Mouse (Mus musculus): ENCODE results near the gene Tinf2.

Tinf2 gene

DNA sequence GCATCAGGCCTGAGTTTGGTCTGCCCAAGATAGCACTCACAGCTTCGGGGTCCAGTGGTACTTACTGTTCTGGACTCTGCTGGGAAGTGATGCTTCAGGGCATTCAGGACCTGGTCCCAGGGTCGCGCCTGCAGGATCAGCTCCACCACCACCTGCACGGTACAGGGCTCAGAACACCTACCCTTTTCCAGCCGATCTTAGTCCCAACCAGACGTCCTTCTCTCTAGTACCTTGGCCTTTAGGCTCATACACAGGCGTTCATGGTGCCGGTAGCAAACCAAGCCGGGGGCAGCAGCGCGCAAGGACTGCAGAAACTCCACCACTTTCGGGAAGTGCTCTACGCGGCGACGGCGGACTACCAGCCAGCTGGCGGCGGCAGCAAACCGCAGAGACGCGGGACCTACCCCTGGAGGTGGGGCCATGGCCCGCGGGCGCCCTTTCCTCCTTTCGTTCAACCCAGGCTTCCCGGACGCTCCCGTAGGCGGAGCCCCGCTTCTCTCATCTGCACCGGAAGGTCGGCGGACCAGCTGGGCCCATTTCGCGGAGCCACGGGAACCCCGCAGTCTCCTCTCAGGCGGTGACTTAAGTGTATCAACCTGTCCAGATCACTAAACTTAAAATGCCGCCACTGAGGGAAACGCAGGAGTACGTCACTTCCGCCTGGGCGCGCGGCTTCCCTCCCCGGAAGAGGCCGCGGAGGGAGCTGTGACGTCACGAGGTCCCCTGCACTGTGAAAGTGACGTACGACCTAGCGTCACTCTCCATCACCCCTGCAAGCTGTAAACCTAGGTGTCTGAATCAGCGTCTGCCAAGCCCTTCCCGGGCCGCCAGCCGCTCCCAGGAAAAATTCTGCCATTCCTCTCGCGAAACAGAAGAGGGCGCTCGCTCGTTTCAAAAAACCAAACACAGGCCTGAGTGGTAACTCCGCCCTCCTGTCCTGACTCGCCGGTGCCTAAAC is at the start of gene Tinf2:
Gene Tinf2 (minus strand): TSS at position 661 of the 958 bp plus-strand sequence.
- peak; percentile 98 for DNase-seq (ENCODE audit: low read depth, low spot score)

DNA sequence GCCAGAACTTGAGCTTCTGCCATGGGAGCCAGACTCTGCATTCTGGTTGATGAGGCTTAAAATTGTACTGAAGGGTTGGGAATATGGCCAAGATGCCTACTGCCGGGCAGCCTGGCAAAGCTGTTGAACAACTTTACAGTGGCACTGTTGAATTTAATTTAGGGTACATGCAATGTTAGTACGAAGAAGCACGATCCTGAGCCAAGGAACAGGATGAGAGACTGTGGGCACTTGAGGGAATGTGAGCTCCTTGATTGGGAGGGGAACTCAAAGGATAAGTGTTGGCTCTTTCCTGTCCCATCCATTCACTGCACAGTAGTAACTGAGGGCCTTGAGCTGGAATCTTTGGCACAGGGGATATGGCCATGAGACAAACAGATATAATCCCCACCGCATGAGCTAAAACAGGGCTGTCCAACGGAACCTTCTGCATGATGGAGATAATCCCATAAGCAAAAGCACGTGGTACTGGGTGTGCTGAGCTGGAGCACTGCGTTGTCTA is 49.0 kb upstream of the Tinf2 start:
- DNase-seq (ENCODE audit: low read depth, low spot score), result no peak

DNA sequence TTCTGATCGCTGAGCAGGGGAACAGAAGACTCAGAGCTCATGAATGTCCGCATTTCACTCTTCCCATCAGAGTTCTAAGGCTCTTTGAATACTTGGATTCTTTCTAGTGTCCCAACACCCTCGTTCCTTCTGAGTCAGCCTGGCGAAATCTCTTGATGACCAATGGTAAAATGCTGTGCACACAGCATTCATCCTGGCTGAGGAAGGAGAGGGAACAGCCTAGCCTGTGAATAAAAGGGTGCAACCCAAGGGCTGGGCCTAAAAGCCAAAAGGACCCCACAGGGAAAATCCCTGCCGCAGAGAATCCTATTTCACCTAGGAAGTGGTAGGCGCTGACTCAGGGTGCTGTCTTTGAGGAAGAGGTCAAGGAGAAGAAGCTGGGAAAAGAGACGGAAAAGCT is 48.5 kb upstream of the Tinf2 start:
- DNase-seq (ENCODE audit: low read depth, low spot score), result no peak

DNA sequence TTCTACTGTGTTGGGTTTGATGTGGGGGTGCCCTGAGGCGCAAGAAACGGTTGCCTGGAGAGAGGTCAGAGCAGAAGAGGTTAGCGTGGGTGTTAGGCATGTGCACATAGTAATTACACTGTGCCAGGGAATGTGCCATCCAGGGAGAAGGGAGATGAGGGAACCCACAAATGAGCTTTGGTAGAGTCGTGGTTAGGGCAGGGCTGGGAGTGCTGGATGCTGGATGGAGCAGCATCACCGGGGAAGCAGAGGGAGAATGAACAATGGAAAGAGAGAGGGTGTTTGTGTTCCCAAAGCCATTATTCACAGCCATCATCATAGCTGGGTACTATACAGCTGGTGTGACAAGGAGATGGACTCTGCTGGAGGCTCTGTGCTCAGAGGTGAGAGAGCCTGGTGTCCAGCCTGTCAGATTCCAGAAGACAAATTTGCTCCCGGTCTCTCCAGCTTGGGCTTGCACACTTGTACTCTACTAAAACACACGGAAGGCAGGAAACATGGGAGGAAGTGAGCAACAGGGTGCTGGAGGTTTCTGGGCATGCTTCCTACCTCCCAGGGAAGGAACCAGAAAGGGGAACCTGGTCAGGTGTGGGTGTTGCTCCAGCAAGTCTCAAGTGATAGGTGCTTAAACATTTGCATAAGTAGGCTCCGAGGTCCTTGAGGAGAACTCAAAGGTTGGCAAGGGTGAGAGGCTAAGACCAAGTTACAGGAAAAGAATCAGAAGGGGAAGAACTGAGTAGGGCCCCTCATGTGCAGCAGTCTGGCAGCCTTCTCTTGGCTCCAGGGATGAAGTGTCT is 46.5 kb upstream of the Tinf2 start:
- no peak for DNase-seq (ENCODE audit: low read depth, low spot score)

DNA sequence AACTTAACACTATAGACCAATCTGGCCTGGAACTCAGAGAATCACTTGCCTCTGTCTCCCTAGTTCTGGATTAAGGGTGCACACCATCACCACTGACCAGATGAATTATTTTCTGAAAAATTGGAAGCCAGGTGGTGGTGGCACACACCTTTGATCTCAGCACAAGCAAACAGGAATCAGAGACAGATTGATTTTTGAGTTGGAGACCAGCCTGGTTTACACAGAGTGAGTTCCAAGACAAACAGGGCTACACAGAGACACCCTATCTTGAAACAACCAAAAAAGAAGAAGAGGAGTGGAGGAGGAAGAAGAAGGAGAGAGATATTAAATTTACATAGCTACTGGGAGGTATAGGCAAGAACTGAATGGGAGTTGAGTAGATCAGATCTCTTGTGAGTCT is 44.6 kb upstream of the Tinf2 start:
- no peak for DNase-seq (ENCODE audit: low read depth, low spot score)

DNA sequence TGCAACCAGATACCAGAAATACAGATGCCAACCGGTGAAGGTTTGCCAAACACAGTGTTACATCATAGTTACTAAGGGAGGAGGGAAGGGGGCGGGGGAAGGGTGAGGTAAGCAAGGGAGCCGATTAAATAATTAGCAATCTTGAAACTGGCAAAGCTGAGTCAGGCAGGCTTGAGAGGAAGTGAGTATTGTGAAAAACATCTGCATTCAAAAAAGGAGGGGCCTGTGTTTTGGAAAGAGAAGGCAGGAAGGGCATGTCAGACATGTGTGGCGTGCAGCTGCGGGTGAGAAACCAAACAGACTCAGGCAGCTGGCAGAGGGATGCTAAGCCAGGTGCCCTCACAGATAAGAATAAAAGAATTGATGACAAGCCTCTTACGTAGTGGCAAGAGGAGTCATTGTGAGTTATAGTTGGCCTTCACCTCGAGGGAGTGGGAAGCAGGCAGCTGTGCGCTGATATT is 42.8 kb upstream of the Tinf2 start:
- DNase-seq (ENCODE audit: low read depth, low spot score), result no peak

DNA sequence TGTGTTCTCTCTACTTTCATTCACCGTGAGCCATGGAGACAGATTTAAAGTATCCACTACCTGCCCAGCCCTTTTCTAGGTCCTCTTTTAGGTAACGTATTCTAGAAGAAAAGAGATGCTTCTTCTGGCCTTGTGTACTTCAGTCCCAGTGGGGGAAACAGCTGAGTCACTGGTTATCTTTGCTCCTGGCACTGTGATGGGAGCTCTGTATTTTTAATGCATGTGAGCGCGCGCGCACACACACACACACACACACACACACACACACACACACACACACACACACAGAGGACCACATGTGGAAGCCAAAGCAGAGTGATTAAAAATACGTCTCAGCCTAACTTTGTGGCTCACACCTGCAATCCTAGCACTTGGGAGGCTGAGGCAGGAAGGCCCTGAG is 41.8 kb upstream of the Tinf2 start:
- DNase-seq (ENCODE audit: low read depth, low spot score), result no peak

DNA sequence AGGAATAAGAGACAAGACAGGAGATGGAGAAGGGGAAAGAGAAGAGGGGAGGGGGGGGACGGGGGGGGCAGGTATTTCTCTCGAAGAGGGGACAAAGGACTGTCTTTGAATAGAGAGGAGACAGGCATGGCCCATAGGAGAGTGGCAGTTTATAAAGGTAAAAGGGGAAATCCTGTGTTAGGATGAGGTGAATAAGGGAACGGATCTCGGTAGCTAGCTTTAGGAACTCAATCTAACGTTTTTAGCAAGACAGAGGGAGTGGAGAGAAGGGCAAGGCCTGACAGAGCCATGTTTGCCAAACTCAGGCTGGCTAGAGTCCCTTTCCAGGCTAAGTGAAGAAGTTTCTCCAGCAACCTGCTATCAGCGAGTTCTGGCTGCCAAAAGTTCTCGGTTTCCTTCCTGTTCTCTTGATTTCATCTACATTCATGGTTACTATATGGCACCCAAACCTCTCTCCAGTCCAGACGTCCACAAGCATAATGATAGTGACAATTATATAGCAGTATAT is 40.9 kb upstream of the Tinf2 start:
- no peak for DNase-seq (ENCODE audit: low read depth, low spot score)

DNA sequence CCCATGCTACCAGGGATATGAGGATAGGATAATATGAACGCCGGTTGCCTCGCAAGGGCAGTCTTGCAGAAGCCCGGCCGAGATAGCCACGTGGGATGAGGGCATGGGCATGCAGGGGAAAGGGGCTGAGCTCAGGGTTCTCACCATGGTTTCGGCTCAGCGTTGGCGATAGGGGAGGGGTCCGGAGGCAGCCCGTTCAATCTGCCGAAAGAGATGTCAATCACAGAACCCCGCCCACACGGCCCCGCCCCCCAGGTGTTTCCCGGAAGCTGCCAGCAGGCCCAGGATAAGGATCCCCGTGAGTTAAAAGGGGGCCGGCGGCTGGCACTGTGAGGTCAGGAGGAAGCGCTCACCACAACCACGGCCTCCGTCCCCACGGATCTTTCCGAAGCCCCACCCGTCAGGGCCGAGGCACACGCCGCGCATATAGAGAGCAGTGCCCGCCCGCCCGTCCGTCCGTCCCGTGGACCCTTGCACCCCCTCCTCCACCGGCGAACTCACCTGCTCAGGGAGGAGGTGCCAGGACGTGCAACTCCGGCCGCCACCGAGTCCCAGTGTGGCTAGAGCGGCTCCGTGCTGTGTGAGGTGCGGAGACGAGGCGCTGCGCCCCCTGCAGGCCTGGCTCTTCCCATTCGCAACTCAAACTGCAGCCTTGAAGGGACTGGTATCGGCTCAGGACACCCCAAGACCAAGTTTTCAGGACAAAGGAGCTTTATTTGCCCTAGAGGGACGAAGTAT is 40.2 kb upstream of the Tinf2 start, which contains the start of gene Rabggta:
Gene Rabggta (minus strand): TSS at position 564 of the 738 bp plus-strand sequence.
- peak; percentile 98 for DNase-seq (ENCODE audit: low read depth, low spot score)

DNA sequence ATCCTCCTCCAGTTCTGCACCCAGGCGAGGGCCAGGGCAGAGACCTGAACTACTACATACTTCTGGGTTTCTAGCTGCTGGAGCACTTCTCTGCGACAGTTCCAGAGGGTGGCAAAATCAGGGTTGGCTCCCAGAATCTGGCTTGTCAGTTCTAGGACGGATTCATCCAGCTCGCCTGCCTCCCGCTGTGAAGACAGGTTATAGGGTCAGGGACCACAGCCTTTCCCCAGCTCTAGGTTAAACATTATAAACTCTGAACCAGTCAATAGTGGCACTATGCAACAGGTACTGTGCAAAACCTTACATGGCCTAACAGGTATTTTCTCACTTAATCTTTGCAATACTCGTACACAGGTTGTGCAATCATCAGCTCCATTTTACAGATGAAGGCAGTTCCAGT is 39.5 kb upstream of the Tinf2 start:
- DNase-seq (ENCODE audit: low read depth, low spot score), result no peak

DNA sequence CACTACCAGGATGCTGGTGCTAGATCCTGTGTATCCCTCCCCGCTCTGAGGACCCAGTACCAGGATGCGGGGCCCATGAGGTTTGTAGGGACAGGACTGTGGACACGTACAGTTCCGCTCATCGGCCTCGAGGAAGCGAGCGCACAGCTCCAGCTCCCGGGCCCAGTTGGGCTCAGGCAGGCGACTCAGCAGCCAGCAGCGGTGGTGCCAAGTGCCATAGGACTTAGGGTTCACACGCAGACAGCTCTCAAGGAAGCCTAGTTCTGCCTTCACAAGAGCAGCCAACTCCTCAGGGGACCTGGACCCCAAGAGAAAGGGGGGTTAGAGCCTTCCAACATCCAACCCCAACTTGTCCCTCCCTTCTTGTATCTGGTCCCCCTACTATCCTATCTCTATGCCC is 39.0 kb upstream of the Tinf2 start:
- DNase-seq (ENCODE audit: low read depth, low spot score), result no peak

DNA sequence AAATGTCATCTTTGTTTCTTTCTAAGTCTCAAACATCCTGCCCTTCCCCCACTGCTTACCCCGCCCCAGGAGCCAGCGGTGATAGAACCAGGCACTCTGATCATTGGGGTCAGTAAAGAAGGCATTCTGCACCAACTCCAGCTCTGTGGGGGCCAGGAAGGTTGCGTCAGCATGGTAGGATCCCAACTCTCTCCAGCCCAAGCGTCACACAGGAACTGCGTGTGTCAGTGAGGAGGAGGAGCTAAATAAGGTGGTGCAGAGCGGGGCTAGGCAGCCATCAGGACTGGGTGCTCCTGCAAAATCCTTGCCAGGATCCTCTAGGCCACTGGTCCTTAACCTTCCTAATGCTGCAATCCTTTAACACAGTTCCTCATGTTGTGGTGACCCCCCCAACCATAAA is 38.1 kb upstream of the Tinf2 start:
- DNase-seq (ENCODE audit: low read depth, low spot score), result peak; percentile 33

DNA sequence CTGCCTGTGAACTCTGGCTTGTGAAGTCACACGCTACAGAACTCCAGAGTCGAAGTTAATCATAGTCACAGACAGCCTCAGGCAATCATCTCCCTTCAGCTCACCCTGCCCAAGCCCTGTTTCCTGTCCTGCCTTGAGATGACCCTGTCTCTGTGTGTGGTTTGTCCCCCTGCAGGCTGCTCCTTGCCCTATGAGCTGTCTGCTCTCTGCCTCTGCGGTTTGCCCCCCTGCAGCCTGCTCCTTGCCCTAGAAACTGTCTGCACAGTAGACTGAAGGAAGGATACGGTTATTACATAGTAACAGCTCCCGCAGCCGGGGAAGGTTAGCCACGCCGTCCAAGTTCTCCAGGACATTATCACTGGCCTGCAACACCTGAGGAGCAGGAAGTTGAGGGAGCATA is 35.3 kb upstream of the Tinf2 start:
- DNase-seq (ENCODE audit: low read depth, low spot score), result no peak

DNA sequence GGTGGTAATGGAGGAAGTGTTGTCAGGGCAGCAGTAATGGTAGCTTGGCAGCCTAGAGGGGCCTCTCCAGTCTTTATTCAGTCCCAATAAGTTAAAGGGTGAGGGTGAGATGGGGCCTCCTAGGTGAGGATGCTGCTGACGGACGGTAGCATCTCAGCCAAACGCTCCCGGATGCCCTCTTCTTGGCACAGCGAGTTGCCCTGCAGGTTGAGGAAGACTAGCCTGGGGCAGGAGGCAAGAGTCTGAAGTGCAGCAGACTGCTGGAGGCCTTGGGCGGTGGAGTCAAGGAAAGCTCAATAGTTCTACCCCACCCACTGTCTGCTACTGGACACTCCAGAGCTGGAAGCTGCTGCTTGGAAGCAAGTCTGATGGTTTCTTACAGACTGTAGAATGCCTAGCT is 34.7 kb upstream of the Tinf2 start:
- DNase-seq (ENCODE audit: low read depth, low spot score), result no peak

DNA sequence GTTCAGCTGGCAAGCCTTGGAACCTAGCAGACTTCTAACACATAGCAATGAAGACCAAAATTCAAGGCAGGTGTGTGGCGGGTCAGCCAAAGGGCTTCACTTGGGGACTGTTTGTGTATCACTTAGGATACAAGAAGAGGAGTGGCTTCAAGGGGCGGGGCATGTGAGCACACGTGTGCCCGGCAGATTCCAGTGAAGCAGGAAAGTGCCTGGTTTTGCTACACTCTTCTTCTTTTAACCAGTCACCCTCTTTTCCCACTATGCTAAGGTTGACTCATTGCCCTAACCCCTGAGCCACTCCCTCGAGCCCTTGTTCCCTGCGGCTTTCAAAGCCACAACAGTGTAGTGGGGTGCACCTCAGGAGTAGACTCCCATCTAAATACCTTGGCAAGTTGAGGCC is 33.3 kb upstream of the Tinf2 start:
- DNase-seq (ENCODE audit: low read depth, low spot score), result peak; percentile 51

DNA sequence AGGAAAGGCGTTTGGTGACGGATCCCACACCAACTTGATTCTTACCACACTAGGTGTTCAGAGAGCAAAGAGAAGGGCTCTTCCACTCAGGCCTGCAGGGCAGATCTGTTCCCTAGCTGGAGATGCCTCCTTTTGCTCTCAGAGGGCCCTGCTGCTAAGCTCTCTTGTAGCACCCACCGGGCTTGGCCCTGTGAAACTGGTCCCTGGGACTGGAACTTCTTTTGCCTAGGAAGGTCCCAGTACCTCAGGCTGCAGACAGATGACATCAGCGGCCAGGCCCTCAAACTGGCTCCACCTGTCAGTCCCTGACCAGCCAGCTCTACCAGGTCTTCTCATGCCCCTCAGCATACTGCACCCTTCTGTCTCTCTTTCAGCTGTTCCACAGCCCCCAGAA is 32.1 kb upstream of the Tinf2 start, which contains the start of gene Tgm1:
Gene Tgm1 (minus strand): TSS at position 198 of the 394 bp plus-strand sequence.
- no peak for DNase-seq (ENCODE audit: low read depth, low spot score)

DNA sequence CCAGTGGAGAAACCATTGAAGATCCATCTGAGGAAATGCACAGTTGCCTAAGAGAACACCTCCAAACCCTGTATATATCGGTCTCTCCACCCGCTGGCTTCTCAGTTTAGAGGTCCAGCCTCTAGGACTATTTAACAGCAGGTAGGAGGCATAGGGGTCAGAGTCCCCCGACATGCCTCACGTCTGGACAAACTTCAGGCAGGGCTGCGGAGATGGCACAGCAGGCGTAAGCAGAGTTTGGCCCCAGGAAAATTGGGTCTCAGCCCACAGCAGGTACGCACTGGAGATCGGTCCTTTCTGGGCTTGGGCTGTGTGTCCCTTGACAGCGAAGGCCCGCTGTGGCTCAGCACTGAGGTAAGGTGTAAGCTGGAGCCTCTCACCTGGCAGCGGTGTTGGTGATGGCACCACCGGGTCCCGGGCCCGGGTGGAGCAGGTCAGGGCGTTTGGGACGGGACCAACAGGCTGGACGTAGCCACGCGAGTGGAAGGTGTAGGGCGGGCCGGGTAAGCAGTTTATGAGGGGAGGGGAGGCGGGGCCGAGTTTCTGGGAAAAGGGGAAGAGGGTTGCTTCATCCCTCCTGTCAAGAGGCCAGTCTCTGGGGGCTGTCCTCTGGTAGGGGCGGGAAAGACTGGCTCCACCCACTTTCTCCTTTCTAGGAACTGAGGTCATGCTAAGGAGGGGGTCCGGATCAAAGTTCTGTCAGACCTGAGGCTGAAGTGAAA is 31.5 kb upstream of the Tinf2 start:
- DNase-seq (ENCODE audit: low read depth, low spot score), result peak; percentile 72

DNA sequence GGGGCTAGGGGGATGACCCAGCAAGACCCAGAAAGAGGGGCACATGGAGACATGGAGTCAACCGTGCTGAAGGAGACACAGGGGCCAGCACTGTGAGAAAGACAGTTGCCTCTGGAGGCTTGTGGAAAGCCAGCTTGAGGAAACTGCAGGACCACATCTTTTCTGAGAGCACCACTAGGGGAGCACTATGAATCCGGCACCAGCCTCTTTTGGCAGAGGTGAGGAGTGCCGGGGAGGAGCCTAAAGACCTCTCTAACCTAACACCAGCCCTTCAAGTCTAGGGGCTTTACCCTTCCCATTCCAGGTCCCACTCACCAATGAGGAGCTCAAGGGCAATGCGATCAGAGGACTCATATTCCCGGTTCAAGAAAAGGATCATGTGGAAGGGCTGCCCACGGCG is 30.2 kb upstream of the Tinf2 start:
- peak; percentile 63 for DNase-seq (ENCODE audit: low read depth, low spot score)

DNA sequence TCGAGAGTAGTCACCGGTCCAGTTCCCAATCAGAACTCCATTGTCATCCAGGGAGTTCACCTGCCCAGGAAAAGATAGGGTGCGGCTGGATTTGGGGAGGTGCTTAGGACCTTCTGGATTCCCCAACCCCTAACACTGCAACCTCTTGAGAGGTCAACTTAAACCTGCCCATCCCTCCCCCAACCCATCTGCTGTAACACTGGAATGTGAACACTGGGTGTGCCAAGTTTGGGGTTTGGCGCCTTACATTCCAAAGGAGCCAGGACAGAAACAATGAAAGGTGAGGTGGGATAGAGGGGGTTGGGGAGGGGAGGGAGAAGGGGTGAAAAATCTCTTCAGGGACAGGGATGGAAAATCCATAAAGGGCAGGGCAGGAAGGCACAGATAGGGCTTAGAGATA is 27.9 kb upstream of the Tinf2 start:
- peak; percentile 94 for DNase-seq (ENCODE audit: low read depth, low spot score)

DNA sequence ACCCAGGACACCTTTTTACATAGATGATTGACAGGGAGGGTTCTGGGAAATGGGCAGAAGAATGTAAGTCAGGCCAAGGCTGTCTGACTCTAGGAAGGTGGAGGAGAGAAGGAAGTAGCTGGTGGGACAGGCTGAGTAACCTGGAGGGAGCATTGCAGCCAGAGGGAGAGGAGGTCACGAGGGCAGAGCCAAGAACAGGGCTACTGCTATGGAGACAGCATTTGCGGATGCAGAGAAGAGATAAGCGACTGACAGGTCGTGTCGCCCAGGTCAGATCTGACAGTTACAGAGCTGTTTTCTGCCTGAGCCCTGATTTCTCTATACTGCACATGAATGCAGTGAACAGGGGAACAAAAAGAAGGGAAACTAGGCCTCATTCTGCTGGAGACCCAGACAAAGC is 25.8 kb upstream of the Tinf2 start:
- no peak for DNase-seq (ENCODE audit: low read depth, low spot score)

Measured in ZHBTc4 (cell line).